Mouse (Mus musculus): Measurements from ENCODE around the gene Dusp16. TPM values are rescaled to one million over a fixed set of nuclear protein-coding genes. Genes with fewer than 3 reads are reported as not detected.
"Not testable (repeated sequence)": the region's sequence is repeated elsewhere in the genome, so short reads cannot be mapped to it uniquely, and the experiment has no call there.

The Dusp16 gene
- total RNA-seq, 1 experiment from 2014 or later = 23.0 TPM

GRCm38 (mm10) chr6:134696554-134696953 is 95.9 kb downstream of the Dusp16 start:
- no peak for DNase-seq

- DNase-seq = peak; percentile 28
These were observed 96.3 kb downstream of the Dusp16 start for GRCm38 (mm10) chr6:134696146-134696545.

DNA sequence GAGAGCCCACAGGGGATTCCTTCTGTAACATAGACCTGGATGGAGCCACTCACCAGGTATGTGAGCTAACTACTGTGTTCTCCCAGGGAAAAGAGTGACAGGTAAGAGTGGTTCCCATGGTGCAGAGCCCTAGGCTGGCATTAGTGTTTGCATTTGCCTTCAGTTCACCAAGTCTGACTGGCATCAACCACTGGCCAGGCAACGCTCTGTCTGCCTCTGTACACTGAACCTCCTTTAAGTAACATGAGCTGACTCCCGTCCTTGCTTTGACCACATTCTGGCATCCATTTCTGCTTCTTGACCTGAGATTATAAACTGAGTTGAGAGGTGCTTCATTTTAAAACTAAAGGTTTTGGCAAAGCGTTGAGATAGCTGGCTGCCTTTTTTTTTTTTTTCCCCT is 96.8 kb downstream of the Dusp16 start:
- DNase-seq = no peak

DNA sequence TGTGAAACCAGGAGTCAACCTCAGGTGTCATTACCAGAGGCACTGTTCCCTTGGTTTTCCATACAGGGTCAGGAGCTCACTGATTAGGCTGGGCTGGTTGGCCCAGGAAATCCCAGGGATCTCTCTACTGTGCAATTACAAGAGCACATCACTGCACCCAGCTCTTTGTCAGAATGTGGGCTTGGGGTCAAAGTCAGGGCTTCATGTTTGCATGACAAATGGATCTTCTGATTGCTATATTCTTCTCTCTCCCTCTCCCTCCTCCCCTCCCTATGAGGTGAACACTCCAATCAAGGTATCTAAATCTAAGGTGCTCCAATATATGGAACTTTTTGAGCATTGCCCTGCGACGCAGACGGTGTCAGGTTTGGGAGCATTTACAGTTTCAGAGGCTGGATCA is 97.4 kb downstream of the Dusp16 start:
- no peak for DNase-seq

GRCm38 (mm10) chr6:134694498-134694897 is 97.9 kb downstream of the Dusp16 start:
- DNase-seq = no peak

DNA sequence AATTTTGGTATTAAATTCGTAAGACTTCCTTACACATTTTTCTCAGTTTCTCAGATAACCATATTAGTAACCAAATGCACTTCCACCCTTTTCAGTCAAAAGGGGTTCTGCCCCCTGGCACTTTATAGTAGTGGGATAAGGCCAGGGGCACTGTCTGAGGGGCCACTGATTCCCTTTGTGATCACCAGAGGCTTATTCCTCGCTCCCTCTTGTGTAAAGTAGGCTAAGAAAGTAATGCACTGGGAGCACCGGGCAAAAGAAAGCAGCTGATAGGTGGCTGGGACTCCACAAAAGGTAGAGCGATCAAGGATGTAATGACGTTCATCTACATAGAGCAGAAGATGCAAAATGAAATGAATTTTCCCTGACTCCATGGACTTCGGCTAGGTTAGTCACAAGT is 106.9 kb downstream of the Dusp16 start:
- DNase-seq = no peak

GRCm38 (mm10) chr6:134685040-134685439 is 107.4 kb downstream of the Dusp16 start:
- no peak for DNase-seq

- DNase-seq = no peak
These were observed 108.0 kb downstream of the Dusp16 start for GRCm38 (mm10) chr6:134684354-134684915.

GRCm38 (mm10) chr6:134679330-134679729 is 113.1 kb downstream of the Dusp16 start:
- not testable (repeated sequence) for DNase-seq

- no peak for DNase-seq
These were observed 114.4 kb downstream of the Dusp16 start for GRCm38 (mm10) chr6:134678037-134678436.

- no peak for DNase-seq
These were observed 114.9 kb downstream of the Dusp16 start for GRCm38 (mm10) chr6:134677504-134677903.

DNA sequence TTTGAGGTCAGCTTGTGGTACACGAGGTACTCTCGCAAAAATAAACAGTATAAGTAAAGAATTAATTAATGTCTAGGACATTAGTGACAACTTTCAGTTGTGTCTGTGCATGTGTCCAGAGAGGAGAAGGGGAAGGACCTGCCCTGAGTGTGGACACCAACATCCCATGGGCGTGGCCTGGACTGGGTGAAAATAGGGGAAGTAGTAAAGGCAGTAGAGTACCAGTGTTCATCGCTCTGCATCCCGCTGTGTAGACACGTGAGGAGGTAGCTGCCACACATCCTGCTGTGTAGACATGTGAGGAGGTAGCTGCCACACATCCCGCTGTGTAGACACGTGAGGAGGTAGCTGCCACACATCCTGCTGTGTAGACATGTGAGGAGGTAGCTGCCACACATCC is 118.7 kb downstream of the Dusp16 start:
- not testable (repeated sequence) for DNase-seq

GRCm38 (mm10) chr6:134670881-134671411 is 121.5 kb downstream of the Dusp16 start:
- DNase-seq = peak; percentile 23

GRCm38 (mm10) chr6:134669179-134669865 is 123.1 kb downstream of the Dusp16 start:
- DNase-seq = no peak

- no peak for DNase-seq
These were observed 123.9 kb downstream of the Dusp16 start for GRCm38 (mm10) chr6:134668519-134668918.

DNA sequence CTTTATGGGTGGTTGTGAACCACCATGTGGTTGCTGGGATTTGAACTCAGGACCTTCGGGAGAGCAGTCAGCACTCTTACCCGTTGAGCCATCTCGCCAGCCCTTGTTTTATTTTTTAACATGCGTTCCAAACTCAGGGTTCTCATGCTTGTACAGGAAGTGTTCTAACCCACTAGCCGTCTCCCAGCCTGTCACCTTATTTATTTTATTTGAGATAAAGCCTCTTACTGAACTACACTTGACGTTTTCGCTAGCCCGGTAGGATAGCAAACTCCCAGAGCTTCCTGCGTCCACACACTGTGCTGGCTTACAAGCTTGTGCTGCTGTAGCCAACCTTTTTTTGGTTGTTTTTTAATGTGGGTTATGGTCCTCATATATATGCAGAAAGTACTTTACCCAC is 126.6 kb downstream of the Dusp16 start:
- DNase-seq = no peak

Other genes with a start within 250 kb of the Dusp16 start
- gene Lrp6, start 225.7 kb downstream of the Dusp16 start, total RNA-seq (2021) = 94.4 and 112 TPM in 2 replicates
- gene Mansc1, start 160.1 kb downstream of the Dusp16 start, total RNA-seq (2021) = 3.7 and 5.5 TPM in 2 replicates
- 16.3 and 17.5 TPM in 2 replicates for gene Borcs5, start 153.1 kb downstream of the Dusp16 start, total RNA-seq (2021)
- gene Crebl2, start 37.5 kb upstream of the Dusp16 start, total RNA-seq (2021) = 23.0 and 33.9 TPM in 2 replicates
- 8.9 and 11.3 TPM in 2 replicates for gene Gpr19, start 106.0 kb upstream of the Dusp16 start, total RNA-seq (2021)
- gene Cdkn1b, start 127.8 kb upstream of the Dusp16 start, total RNA-seq (2021) = 52.2 and 89.9 TPM in 2 replicates
- gene Apold1, start 189.1 kb upstream of the Dusp16 start, total RNA-seq (2021) = 3.6 and 4.8 TPM in 2 replicates
- gene Ddx47, start 219.0 kb upstream of the Dusp16 start, total RNA-seq (2021) = 62.2 and 75.9 TPM in 2 replicates

All from adrenal gland, postnatal 25 days (tissue).